Mouse (Mus musculus) right cerebral cortex, postnatal 10 days (tissue): ENCODE results near the gene Lgr5.

Experiments
- DNase-seq, 2 experiments: peaks; one replicate each; pipeline ENCODE4 v3.0.0; 2021; ENCODE audit warnings: low spot score in 2 of 2

The Lgr5 gene

GRCm38 (mm10) chr10:115587301-115587969, at the start of gene Lgr5:
Lgr5 (minus strand) TSS chr10:115587780.
- DNase-seq: peak; percentile 59 to 68

GRCm38 (mm10) chr10:115626678-115627077, 39.1 kb upstream of the Lgr5 start:
- DNase-seq: no peak

- DNase-seq: no peak
Measured at GRCm38 (mm10) chr10:115624957-115625356, 37.4 kb upstream of the Lgr5 start.

GRCm38 (mm10) chr10:115623956-115624671, 36.5 kb upstream of the Lgr5 start:
- peak; percentile 44 to 54 for DNase-seq

GRCm38 (mm10) chr10:115623481-115623880, 35.9 kb upstream of the Lgr5 start:
- no peak for DNase-seq

- no peak for DNase-seq
Measured at GRCm38 (mm10) chr10:115618288-115618856, 30.8 kb upstream of the Lgr5 start.

- peak; percentile 32 to 47 for DNase-seq
Measured at GRCm38 (mm10) chr10:115617456-115618287, 30.1 kb upstream of the Lgr5 start.

- DNase-seq: no peak
Measured at GRCm38 (mm10) chr10:115595748-115596147, 8.2 kb upstream of the Lgr5 start.

GRCm38 (mm10) chr10:115593651-115594050, 6.1 kb upstream of the Lgr5 start:
- DNase-seq: no peak

GRCm38 (mm10) chr10:115593221-115593620, 5.6 kb upstream of the Lgr5 start:
- no peak for DNase-seq

- DNase-seq: no peak
Measured at GRCm38 (mm10) chr10:115587979-115588378, 399 bp upstream of the Lgr5 start.

- DNase-seq: no peak
Measured at GRCm38 (mm10) chr10:115586246-115587231, 1.0 kb downstream of the Lgr5 start.

GRCm38 (mm10) chr10:115585491-115586245, 1.9 kb downstream of the Lgr5 start:
- DNase-seq: no peak

- DNase-seq: no peak
Measured at GRCm38 (mm10) chr10:115584656-115585055, 2.9 kb downstream of the Lgr5 start.

- DNase-seq: no peak
Measured at GRCm38 (mm10) chr10:115583071-115583470, 4.5 kb downstream of the Lgr5 start.

GRCm38 (mm10) chr10:115581971-115582370, 5.6 kb downstream of the Lgr5 start:
- no peak for DNase-seq

- no peak for DNase-seq
Measured at GRCm38 (mm10) chr10:115579494-115579893, 8.1 kb downstream of the Lgr5 start.

GRCm38 (mm10) chr10:115579076-115579475, 8.5 kb downstream of the Lgr5 start:
- no peak for DNase-seq

GRCm38 (mm10) chr10:115571734-115572440, 15.7 kb downstream of the Lgr5 start:
- no peak for DNase-seq
